Mouse (Mus musculus) intestine, embryonic 16.5 days (tissue): Measurements from ENCODE around the gene Gm4985. TPM values are rescaled to one million over a fixed set of nuclear protein-coding genes. Genes with fewer than 3 reads are reported as not detected.
"Not testable (repeated sequence)": the region's sequence is repeated elsewhere in the genome, so short reads cannot be mapped to it uniquely, and the experiment has no call there.

Experiments
- ATAC-seq: fragments of 200-750 bp; cut with Nextera tagmentation; 2 replicates; pipeline ENCODE4 v1.8.0; 2017; ENCODE audit warnings: moderate TSS enrichment, moderate library complexity
- H3K27ac ChIP-seq: fragments of 300-500 bp; sonication (generic); 2 replicates; pipeline ENCODE4 v1.5.1; 2014; ENCODE audit warnings: mild to moderate bottlenecking, low read length
- H3K27me3 ChIP-seq: fragments of 300-500 bp; sonication (generic); replicated peaks from 2 replicates; pipeline ENCODE4 v1.6.1; 2014; ENCODE audit warnings: low read length, control low read depth, mixed read lengths; ENCODE audit not compliant: control insufficient read depth, insufficient read depth
- H3K36me3 ChIP-seq: fragments of 300-500 bp; sonication (generic); 2 replicates; pipeline ENCODE4 v1.6.1; 2014; ENCODE audit warnings: low read length, control low read depth; ENCODE audit not compliant: control insufficient read depth, insufficient read depth
- H3K4me1 ChIP-seq: fragments of 300-500 bp; sonication (generic); 2 replicates; pipeline ENCODE4 v1.6.1; 2014; ENCODE audit warnings: low read length, control low read depth, mixed read lengths; ENCODE audit not compliant: control insufficient read depth, insufficient read depth
- H3K4me2 ChIP-seq: fragments of 300-500 bp; sonication (generic); 2 replicates; pipeline ENCODE4 v1.6.1; 2014; ENCODE audit warnings: low read depth, low read length, control low read depth
- H3K4me3 ChIP-seq: fragments of 300-500 bp; sonication (generic); 2 replicates; pipeline ENCODE4 v1.5.1; 2014; ENCODE audit warnings: mild to moderate bottlenecking, low read length
- H3K9ac ChIP-seq: fragments of 300-500 bp; sonication (generic); 2 replicates; pipeline ENCODE4 v1.6.1; 2014; ENCODE audit warnings: low read depth, low read length
- H3K9me3 ChIP-seq: fragments of 300-500 bp; sonication (generic); 2 replicates; pipeline ENCODE4 v1.6.1; 2016; ENCODE audit warnings: low read length, control low read depth; ENCODE audit not compliant: control insufficient read depth
- WGBS: fragments of 180-500 bp; shearing (Covaris S2); extraction: QIAGEN DNeasy Blood & Tissue Kit; methylation state at CpG from one replicate; pipeline ENCODE4 v1.1.7; 2014; 5-methylcytosine and 5-hydroxymethylcytosine counted together
- microRNA-seq: library from miRNA; unstranded; fragments of <30 nt; microRNA quantifications from one replicate; pipeline ENCODE4, GENCODE M21; 2016
- polyA plus RNA-seq: library from polyadenylated mRNA; unstranded; fragments of >200 nt; fragmentation: Nextera tagmentation; extraction: Ambion mirVana; gene quantifications from 2 replicates; pipeline ENCODE4 v1.2.1, GENCODE M21; 2015

Gm4985 gene
- polyA plus RNA-seq = not detected in 2 replicates

DNA sequence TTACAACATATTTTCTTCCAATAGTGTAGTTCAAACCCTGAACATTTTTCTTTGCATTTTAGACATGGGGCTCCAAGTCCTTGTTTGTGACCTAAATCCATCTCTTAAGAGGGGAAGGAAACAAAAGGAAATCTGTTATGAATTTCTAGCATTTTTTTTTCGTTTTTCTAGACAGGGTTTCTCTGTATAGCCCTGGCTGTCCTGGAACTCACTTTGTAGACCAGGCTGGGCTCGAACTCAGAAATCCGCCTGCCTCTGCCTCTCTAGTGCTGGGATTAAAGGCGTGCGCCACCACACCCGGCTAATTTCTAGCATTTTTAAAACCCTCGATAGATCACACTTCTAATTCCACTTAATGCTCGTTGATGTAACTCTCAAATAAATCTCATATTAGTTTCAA, at the start of gene Gm4985:
Gm4985 (minus strand) TSS at position 101 of the 400 bp plus-strand sequence.
- not testable (repeated sequence) for H3K9ac ChIP-seq, ATAC-seq

GRCm38 (mm10) chrX:23954161-23954560, 4.6 kb downstream of the Gm4985 start:
- Histone ChIP-seq H3K9ac (no peak overlapping the region), H3K27me3 (no peaks in the 10 kb centered on the region), H3K4me3 (no peak overlapping the region), H3K9me3 (no peaks in the 10 kb centered on the region), H3K4me2 (no peak overlapping the region), H3K4me1 (no peaks in the 10 kb centered on the region), H3K27ac (no peak overlapping the region), H3K36me3 (no peaks in the 10 kb centered on the region)
- WGBS = 67% methylated on average over 2 of the region's 2 CpGs
- ATAC-seq = no peak

More for the DNA sequence above, at the start of gene Gm4985:
- not testable (repeated sequence) for H3K4me2 ChIP-seq, H3K4me3 ChIP-seq, H3K27me3 ChIP-seq, H3K9me3 ChIP-seq, H3K27ac ChIP-seq, H3K4me1 ChIP-seq, H3K36me3 ChIP-seq
- WGBS = 81% methylated on average over 8 of the region's 8 CpGs

Small RNAs within 50 kb of the gene (microRNA-seq; reads per million reads assigned to microRNA genes)
- not detected for gene Gm25299

Other genes with a start within 250 kb of the Gm4985 start
- not detected in 2 replicates for gene Gm4907, start 76.4 kb downstream of the Gm4985 start, polyA plus RNA-seq